Mouse (Mus musculus) 416B (cell line): Measurements from ENCODE around the gene Nhsl1.
A peak's percentile ranks its signal among the peaks of the same experiment; 100 is the strongest.
"Not testable (repeated sequence)": the region's sequence is repeated elsewhere in the genome, so short reads cannot be mapped to it uniquely, and the experiment has no call there.

Experiments
- DNase-seq: peaks from one replicate; pipeline ENCODE4 v3.0.0; 2011; ENCODE audit warnings: low read depth

Nhsl1 gene

GRCm38 (mm10) chr10:18532293-18532692 lies 213.5 kb downstream of the Nhsl1 start:
- peak; percentile 87 for DNase-seq

- DNase-seq = no peak
These were observed 218.1 kb downstream of the Nhsl1 start for GRCm38 (mm10) chr10:18536889-18537288.

GRCm38 (mm10) chr10:18545309-18545708 lies 226.5 kb downstream of the Nhsl1 start:
- DNase-seq = no peak

GRCm38 (mm10) chr10:18545813-18546235 lies 227.0 kb downstream of the Nhsl1 start, which contains the start of gene Hebp2:
Gene Hebp2 (minus strand): TSS chr10:18546076.
- DNase-seq = no peak

GRCm38 (mm10) chr10:18547381-18547780 lies 228.6 kb downstream of the Nhsl1 start:
- DNase-seq = no peak

- DNase-seq = no peak
These were observed 230.8 kb downstream of the Nhsl1 start for GRCm38 (mm10) chr10:18549321-18550216.

- DNase-seq = not testable (repeated sequence)
These were observed 240.3 kb downstream of the Nhsl1 start for GRCm38 (mm10) chr10:18559076-18559475.

- DNase-seq = peak; percentile 65
These were observed 242.7 kb downstream of the Nhsl1 start for GRCm38 (mm10) chr10:18561445-18561844.

GRCm38 (mm10) chr10:18562940-18563339 lies 244.2 kb downstream of the Nhsl1 start:
- DNase-seq = peak; percentile 50

GRCm38 (mm10) chr10:18572581-18572980 lies 253.8 kb downstream of the Nhsl1 start:
- DNase-seq = peak; percentile 62
